Mouse (Mus musculus) kidney, adult 2 months (tissue): ENCODE data around the gene Adgrg6.
A peak's percentile ranks its signal among the peaks of the same experiment; 100 is the strongest.

ENCODE experiments used
- CTCF ChIP-seq: fragments of 200-500 bp; conservative IDR thresholded peaks from 2 replicates; pipeline ENCODE4 v1.5.1; 2011; ENCODE audit warnings: low read depth, mild to moderate bottlenecking, control low read depth, low read length, moderate library complexity, mixed read lengths; ENCODE audit not compliant: insufficient read depth, insufficient read length
- POLR2A ChIP-seq: fragments of 200-500 bp; IDR thresholded peaks from one replicate; pipeline ENCODE4 v1.6.1; 2011; ENCODE audit warnings: low read depth, low read length, control low read depth

DNA sequence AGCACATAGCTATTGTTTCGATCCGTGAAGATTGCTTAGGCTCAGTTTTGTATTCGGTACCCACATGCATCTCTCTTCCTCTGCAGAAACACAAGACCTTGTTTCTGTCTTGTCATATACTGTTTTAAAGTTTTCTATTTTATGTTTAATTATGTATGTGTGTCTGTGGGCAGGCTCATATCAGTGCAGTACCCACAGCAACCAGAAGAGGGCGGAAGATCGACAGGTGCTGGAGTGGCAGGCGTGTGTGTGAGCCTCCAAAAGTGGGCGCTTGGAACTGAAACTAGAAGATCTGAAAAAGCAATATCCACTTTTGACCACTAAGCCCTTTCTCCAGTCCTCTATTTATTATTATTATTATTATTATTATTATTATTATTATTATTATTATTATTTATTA is 95.4 kb downstream of the Adgrg6 start:
- TF ChIP-seq CTCF (peak; percentile 50), POLR2A (no peak)
